Mouse (Mus musculus) ovary, postnatal 36 days (tissue): ENCODE results near the gene Ago4.
"Not testable (repeated sequence)": the region's sequence is repeated elsewhere in the genome, so short reads cannot be mapped to it uniquely, and the experiment has no call there.

ENCODE experiments used
- DNase-seq: peaks from one replicate; pipeline ENCODE4 v3.0.0; 2022; ENCODE audit warnings: low spot score, mixed read lengths

Ago4 gene

GRCm38 (mm10) chr4:126532827-126533728 lies at the start of gene Ago4:
Gene Ago4, minus strand, starts transcription at chr4:126533472.
- DNase-seq: peak; percentile 68

GRCm38 (mm10) chr4:126579077-126579476 lies 45.8 kb upstream of the Ago4 start:
- no peak for DNase-seq

- DNase-seq: no peak
Observed at GRCm38 (mm10) chr4:126577920-126578319, 44.6 kb upstream of the Ago4 start.

- no peak for DNase-seq
Observed at GRCm38 (mm10) chr4:126576281-126576680, 43.0 kb upstream of the Ago4 start.

- DNase-seq: no peak
Observed at GRCm38 (mm10) chr4:126569783-126570182, 36.5 kb upstream of the Ago4 start.

- DNase-seq: no peak
Observed at GRCm38 (mm10) chr4:126567243-126567642, 34.0 kb upstream of the Ago4 start.

- DNase-seq: no peak
Observed at GRCm38 (mm10) chr4:126563798-126564197, 30.5 kb upstream of the Ago4 start.

GRCm38 (mm10) chr4:126556809-126557711 lies 23.8 kb upstream of the Ago4 start, which contains the start of gene Clspn:
Gene Clspn, plus strand, starts transcription at chr4:126556935.
- peak; percentile 86 for DNase-seq

GRCm38 (mm10) chr4:126554462-126554861 lies 21.2 kb upstream of the Ago4 start:
- DNase-seq: no peak

GRCm38 (mm10) chr4:126553685-126554084 lies 20.4 kb upstream of the Ago4 start:
- no peak for DNase-seq

GRCm38 (mm10) chr4:126553105-126553504 lies 19.8 kb upstream of the Ago4 start:
- no peak for DNase-seq

GRCm38 (mm10) chr4:126552136-126552535 lies 18.9 kb upstream of the Ago4 start:
- DNase-seq: no peak

- DNase-seq: no peak
Observed at GRCm38 (mm10) chr4:126546183-126546582, 12.9 kb upstream of the Ago4 start.

- no peak for DNase-seq
Observed at GRCm38 (mm10) chr4:126545703-126546102, 12.4 kb upstream of the Ago4 start.

GRCm38 (mm10) chr4:126545016-126545415 lies 11.7 kb upstream of the Ago4 start:
- DNase-seq: no peak

GRCm38 (mm10) chr4:126542838-126543237 lies 9.6 kb upstream of the Ago4 start:
- DNase-seq: no peak

GRCm38 (mm10) chr4:126540487-126541071 lies 7.3 kb upstream of the Ago4 start:
- DNase-seq: no peak

- DNase-seq: no peak
Observed at GRCm38 (mm10) chr4:126536865-126537264, 3.6 kb upstream of the Ago4 start.

GRCm38 (mm10) chr4:126535631-126536030 lies 2.4 kb upstream of the Ago4 start:
- DNase-seq: not testable (repeated sequence)

- no peak for DNase-seq
Observed at GRCm38 (mm10) chr4:126533729-126534070, 428 bp upstream of the Ago4 start.

GRCm38 (mm10) chr4:126532292-126532691 lies 980 bp downstream of the Ago4 start:
- DNase-seq: no peak

GRCm38 (mm10) chr4:126526828-126527227 lies 6.4 kb downstream of the Ago4 start:
- DNase-seq: no peak
